Mouse (Mus musculus): ENCODE data around the gene Elavl3. TPM values are rescaled to one million over a fixed set of nuclear protein-coding genes. Genes with fewer than 3 reads are reported as not detected.

Elavl3 gene
- polyA plus RNA-seq (2014; fragmentation: Nextera tagmentation; extraction: Ambion mirVana): 88.1 and 107 TPM in 2 replicates

DNA sequence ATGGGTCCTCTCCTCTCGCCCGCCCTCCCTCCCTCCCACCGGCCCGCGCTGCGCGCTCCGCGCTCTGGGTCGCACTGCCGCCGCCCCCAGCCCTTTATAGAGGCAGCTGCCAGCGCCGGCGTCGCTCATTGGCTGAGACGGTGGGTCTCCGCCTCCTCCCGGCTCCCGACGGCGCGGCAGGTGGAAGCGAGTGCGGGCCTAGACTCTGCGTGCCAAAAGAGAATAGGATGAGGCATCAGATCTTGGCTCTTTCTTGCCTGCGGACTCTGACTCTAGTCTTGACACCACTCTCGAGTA is at the start of gene Elavl3:
Elavl3 (minus strand) TSS at position 66 of the 297 bp plus-strand sequence.
- WGBS: 1% methylated on average over 24 of the region's 28 CpGs
- H3K4me1 ChIP-seq (ENCODE audit: control insufficient read depth, insufficient read depth, low read length): peaks cover 30% of the 10 kb centered on the region
- H3K4me3 ChIP-seq (ENCODE audit: low read depth, low read length): peak within 1 kb of the TSS; percentile 97
- H3K27me3 ChIP-seq (replicated peaks; ENCODE audit: control insufficient read depth, insufficient read depth, low read length): no peaks in the 10 kb centered on the region
- ATAC-seq: peak; percentile 89
- H3K9ac ChIP-seq (ENCODE audit: low read length): peak within 1 kb of the TSS; percentile 98
- peaks cover 15% of the 10 kb centered on the region for H3K36me3 ChIP-seq (ENCODE audit: control insufficient read depth, insufficient read depth, low read length)
- peak within 1 kb of the TSS; percentile 94 for H3K27ac ChIP-seq (ENCODE audit: low read depth, low read length)
- H3K9me3 ChIP-seq (replicated peaks; ENCODE audit: control insufficient read depth, low read length): no peaks in the 10 kb centered on the region
- DNase-seq (ENCODE audit: low spot score): peak; percentile 95
- peak within 1 kb of the TSS; percentile 78 for H3K4me2 ChIP-seq (ENCODE audit: low read length)

DNA sequence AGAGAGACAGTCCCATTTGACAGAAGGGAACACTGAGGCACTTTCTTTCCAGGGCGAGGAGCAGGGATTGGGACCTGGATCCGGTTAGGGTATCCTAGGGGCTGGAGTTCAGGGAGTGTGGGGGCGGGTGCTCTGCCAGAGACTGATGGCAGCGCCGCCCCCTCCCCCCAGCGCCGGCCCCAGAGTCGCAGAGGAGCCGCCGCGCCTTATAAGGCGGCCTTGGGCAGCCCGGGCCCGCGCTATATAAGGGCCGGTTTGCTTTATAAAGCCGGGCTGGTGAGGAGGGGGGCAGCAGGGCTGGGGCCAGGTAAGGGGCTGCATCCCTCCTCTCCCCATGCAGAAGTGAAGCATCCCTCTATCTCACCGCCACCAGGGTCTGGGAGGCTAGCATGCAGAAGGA is 48.1 kb upstream of the Elavl3 start:
- Histone ChIP-seq H3K36me3 (ENCODE audit: control insufficient read depth, insufficient read depth, low read length) (no peaks in the 10 kb centered on the region), H3K9me3 (replicated peaks; ENCODE audit: control insufficient read depth, low read length) (no peaks in the 10 kb centered on the region), H3K4me2 (ENCODE audit: low read length) (no peak overlapping the region), H3K4me1 (ENCODE audit: control insufficient read depth, insufficient read depth, low read length) (peaks cover 5% of the 10 kb centered on the region; the same call in 1 of the 2 replicates), H3K27ac (ENCODE audit: low read depth, low read length) (no peak overlapping the region), H3K27me3 (replicated peaks; ENCODE audit: control insufficient read depth, insufficient read depth, low read length) (peaks cover 16% of the 10 kb centered on the region), H3K9ac (ENCODE audit: low read length) (no peak overlapping the region), H3K4me3 (ENCODE audit: low read depth, low read length) (no peak overlapping the region)
- no peak for DNase-seq (ENCODE audit: low spot score)
- no peak for ATAC-seq
- WGBS: 3% methylated on average over 18 of the region's 18 CpGs

DNA sequence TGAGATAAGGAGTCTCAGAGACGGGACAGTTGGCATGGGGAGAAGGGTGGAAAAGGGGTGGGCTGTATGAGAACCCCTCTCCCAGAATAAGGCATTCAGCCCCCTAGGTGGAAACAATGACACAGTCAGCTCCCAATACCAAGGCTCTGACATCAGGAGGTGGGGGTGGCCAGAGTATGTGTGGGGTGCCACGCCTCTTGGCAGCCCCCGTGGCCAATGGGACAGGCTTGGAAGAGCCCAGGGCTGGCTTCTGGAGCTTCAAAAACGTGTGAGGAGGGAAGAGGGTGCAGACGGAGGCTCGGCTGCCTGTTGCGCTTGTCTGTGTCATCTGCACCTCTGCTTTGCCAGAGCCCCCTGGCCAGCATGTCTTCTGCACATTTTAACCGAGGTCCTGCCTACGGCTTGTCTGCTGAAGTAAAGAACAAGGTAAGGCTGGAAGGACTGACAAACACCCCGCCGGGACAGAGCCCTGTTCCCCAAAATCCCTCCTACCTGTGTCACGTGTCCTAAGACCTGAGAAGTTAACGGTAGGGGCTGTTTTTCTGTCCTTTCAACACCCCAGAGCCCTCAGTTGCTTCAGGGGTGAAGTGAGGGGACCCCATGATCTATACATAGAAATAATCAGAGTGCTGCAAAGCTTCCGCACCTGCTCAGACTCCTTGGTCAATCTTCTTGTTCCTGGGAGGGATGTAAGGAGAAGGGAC is 47.3 kb upstream of the Elavl3 start, which contains the start of gene Cnn1:
Cnn1 (plus strand) TSS at position 224 of the 704 bp plus-strand sequence.
- ATAC-seq (no peak), DNase-seq (ENCODE audit: low spot score) (peak; percentile 16)
- H3K27ac ChIP-seq (ENCODE audit: low read depth, low read length): no peak within 1 kb of the TSS
- H3K9ac ChIP-seq (ENCODE audit: low read length): no peak within 1 kb of the TSS
- no peaks in the 10 kb centered on the region for H3K36me3 ChIP-seq (ENCODE audit: control insufficient read depth, insufficient read depth, low read length)
- H3K4me2 ChIP-seq (ENCODE audit: low read length): no peak within 1 kb of the TSS
- 11% methylated on average over 14 of the region's 14 CpGs for WGBS
- peaks cover 16% of the 10 kb centered on the region for H3K27me3 ChIP-seq (replicated peaks; ENCODE audit: control insufficient read depth, insufficient read depth, low read length)
- H3K9me3 ChIP-seq (replicated peaks; ENCODE audit: control insufficient read depth, low read length): no peaks in the 10 kb centered on the region
- peaks cover 5% of the 10 kb centered on the region; the same call in 1 of the 2 replicates for H3K4me1 ChIP-seq (ENCODE audit: control insufficient read depth, insufficient read depth, low read length)
- H3K4me3 ChIP-seq (ENCODE audit: low read depth, low read length): no peak within 1 kb of the TSS

DNA sequence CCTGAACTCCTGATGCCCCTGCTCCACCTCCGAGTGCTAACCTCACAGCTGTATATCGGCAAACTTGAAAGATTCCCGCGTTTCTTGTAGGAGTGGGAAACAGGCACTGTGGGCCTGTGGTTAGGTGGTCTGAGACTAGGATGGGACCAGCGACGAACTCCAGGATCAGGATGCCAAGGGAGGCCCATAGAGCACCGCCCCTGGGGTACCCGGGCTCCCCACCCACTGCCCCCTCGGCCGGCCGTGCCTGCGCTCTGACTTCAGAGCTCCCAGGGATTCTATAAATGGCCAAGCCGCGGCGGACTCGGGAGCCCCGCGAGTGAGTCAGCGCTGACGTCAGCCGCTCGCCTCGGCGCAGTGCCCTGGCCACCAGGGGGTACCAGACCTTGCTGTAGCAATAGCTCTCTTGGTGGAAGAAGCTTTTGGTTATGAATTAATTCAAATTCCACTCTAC is 44.1 kb upstream of the Elavl3 start:
- Histone ChIP-seq H3K9ac (ENCODE audit: low read length) (peak overlapping the region; percentile 61), H3K27ac (ENCODE audit: low read depth, low read length) (no peak overlapping the region), H3K4me3 (ENCODE audit: low read depth, low read length) (peak overlapping the region; percentile 28), H3K36me3 (ENCODE audit: control insufficient read depth, insufficient read depth, low read length) (no peaks in the 10 kb centered on the region), H3K4me1 (ENCODE audit: control insufficient read depth, insufficient read depth, low read length) (peaks cover 5% of the 10 kb centered on the region; the same call in 1 of the 2 replicates), H3K4me2 (ENCODE audit: low read length) (peak overlapping the region; percentile 60), H3K27me3 (replicated peaks; ENCODE audit: control insufficient read depth, insufficient read depth, low read length) (peaks cover 15% of the 10 kb centered on the region), H3K9me3 (replicated peaks; ENCODE audit: control insufficient read depth, low read length) (no peaks in the 10 kb centered on the region)
- peak; percentile 68 for ATAC-seq
- DNase-seq (ENCODE audit: low spot score): peak; percentile 72
- 2% methylated on average over 24 of the region's 24 CpGs for WGBS

DNA sequence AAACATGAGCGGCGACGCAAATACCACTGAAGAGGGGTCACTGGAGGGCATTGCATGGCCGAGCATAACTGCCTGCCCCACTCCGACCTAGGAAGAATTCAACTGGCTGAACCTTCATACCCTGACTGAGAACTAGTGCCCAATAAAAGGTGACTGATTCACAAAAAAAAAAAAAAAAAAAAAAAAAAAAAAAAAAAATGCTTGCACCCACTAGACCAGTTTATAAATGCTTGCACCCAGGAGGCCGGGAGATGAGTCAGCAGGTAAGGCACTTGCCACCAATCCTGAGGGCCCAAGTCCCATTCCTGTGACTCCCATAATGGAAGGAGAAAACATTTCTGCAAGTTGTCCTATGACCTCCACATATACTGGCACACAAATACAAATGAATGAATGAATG is 40.9 kb upstream of the Elavl3 start:
- H3K9me3 ChIP-seq (replicated peaks; ENCODE audit: control insufficient read depth, low read length): no peaks in the 10 kb centered on the region
- H3K27ac ChIP-seq (ENCODE audit: low read depth, low read length): no peak overlapping the region
- peaks cover 5% of the 10 kb centered on the region; the same call in 1 of the 2 replicates for H3K4me1 ChIP-seq (ENCODE audit: control insufficient read depth, insufficient read depth, low read length)
- no peak overlapping the region for H3K9ac ChIP-seq (ENCODE audit: low read length)
- DNase-seq (ENCODE audit: low spot score): no peak
- no peak overlapping the region for H3K4me3 ChIP-seq (ENCODE audit: low read depth, low read length)
- no peak overlapping the region for H3K4me2 ChIP-seq (ENCODE audit: low read length)
- H3K27me3 ChIP-seq (replicated peaks; ENCODE audit: control insufficient read depth, insufficient read depth, low read length): no peaks in the 10 kb centered on the region
- no peaks in the 10 kb centered on the region for H3K36me3 ChIP-seq (ENCODE audit: control insufficient read depth, insufficient read depth, low read length)
- no peak for ATAC-seq
- WGBS: 89% methylated on average over 6 of the region's 6 CpGs

DNA sequence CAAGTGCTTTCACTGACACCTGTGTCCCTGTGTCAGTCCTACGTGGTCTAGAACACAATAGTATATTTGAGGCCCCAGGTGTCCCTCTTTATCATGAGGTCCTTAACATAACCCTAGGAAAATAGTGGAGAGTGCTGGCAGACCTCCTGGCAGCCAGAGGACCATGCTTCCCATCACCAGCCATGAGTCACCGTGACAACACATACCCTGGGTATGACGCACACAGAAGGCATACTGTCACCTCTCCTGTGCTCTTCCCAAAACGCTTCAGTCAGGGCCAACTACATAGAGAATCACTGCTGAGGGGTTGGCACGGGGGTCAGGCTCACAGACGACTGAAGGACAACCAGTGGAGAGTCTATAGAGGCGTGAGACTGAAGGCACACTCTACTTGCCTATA is 38.2 kb upstream of the Elavl3 start:
- no peak for ATAC-seq
- no peaks in the 10 kb centered on the region for H3K9me3 ChIP-seq (replicated peaks; ENCODE audit: control insufficient read depth, low read length)
- no peak overlapping the region for H3K4me2 ChIP-seq (ENCODE audit: low read length)
- no peaks in the 10 kb centered on the region for H3K27me3 ChIP-seq (replicated peaks; ENCODE audit: control insufficient read depth, insufficient read depth, low read length)
- H3K27ac ChIP-seq (ENCODE audit: low read depth, low read length): no peak overlapping the region
- H3K4me3 ChIP-seq (ENCODE audit: low read depth, low read length): no peak overlapping the region
- H3K9ac ChIP-seq (ENCODE audit: low read length): no peak overlapping the region
- H3K4me1 ChIP-seq (ENCODE audit: control insufficient read depth, insufficient read depth, low read length): no peaks in the 10 kb centered on the region; the same call in 1 of the 2 replicates
- H3K36me3 ChIP-seq (ENCODE audit: control insufficient read depth, insufficient read depth, low read length): no peaks in the 10 kb centered on the region
- no peak for DNase-seq (ENCODE audit: low spot score)
- 88% methylated on average over 7 of the region's 7 CpGs for WGBS

DNA sequence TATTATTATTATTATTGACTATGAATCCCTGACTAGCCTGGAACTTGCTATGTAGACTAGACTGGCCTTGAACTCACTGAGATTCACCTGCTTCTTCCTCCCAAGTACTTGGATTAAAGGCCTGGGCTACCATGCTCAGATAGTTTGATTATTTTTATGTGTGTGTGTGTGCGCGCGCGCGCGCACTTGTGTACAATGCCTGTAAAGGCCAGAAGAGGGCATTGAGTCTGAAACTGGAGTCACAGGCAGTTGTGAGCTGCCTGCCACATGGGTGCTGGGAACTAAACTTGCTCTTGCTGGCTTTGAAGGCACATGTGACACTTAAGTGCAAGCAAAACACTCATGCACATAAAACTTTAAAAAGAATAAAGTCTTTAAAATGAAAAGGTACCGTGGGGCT is 37.5 kb upstream of the Elavl3 start:
- DNase-seq (ENCODE audit: low spot score): no peak
- Histone ChIP-seq H3K9me3 (replicated peaks; ENCODE audit: control insufficient read depth, low read length) (no peaks in the 10 kb centered on the region), H3K27ac (ENCODE audit: low read depth, low read length) (no peak overlapping the region), H3K9ac (ENCODE audit: low read length) (no peak overlapping the region), H3K36me3 (ENCODE audit: control insufficient read depth, insufficient read depth, low read length) (no peaks in the 10 kb centered on the region), H3K4me3 (ENCODE audit: low read depth, low read length) (no peak overlapping the region), H3K27me3 (replicated peaks; ENCODE audit: control insufficient read depth, insufficient read depth, low read length) (no peaks in the 10 kb centered on the region), H3K4me2 (ENCODE audit: low read length) (no peak overlapping the region), H3K4me1 (ENCODE audit: control insufficient read depth, insufficient read depth, low read length) (no peaks in the 10 kb centered on the region; the same call in 1 of the 2 replicates)
- ATAC-seq: no peak
- 98% methylated on average over 7 of the region's 7 CpGs for WGBS

DNA sequence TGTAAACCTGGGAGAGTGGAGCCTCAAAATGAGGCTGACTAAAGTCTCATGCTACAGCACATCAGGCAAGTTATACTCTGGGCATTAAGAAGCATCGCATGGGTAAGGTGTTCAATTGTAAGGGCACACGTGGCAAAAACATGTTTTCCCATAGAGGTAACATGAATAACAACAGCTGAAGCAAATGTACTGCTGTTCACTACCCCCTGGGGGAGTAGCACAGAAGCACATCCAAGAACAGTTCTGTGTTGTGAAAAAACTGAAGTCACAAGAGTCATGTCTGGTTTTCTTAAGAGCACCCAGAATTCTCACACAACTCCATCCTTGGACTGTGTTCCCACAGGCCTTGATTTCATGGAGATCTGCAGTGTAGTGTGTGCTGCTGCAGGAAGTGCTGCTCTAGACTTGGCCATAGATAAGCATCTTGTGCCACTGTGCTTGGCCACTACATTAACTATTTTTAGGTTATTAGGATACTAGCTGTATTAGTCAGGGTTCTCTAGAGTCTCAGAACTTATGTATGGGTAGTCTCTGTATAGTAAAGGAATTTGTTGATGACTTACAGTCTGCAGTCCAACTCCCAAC is 35.3 kb upstream of the Elavl3 start:
- no peak for DNase-seq (ENCODE audit: low spot score)
- no peaks in the 10 kb centered on the region for H3K27me3 ChIP-seq (replicated peaks; ENCODE audit: control insufficient read depth, insufficient read depth, low read length)
- no peak overlapping the region for H3K27ac ChIP-seq (ENCODE audit: low read depth, low read length)
- H3K4me3 ChIP-seq (ENCODE audit: low read depth, low read length): no peak overlapping the region
- H3K36me3 ChIP-seq (ENCODE audit: control insufficient read depth, insufficient read depth, low read length): no peaks in the 10 kb centered on the region
- no peak overlapping the region for H3K9ac ChIP-seq (ENCODE audit: low read length)
- no peaks in the 10 kb centered on the region; the same call in 1 of the 2 replicates for H3K4me1 ChIP-seq (ENCODE audit: control insufficient read depth, insufficient read depth, low read length)
- H3K9me3 ChIP-seq (replicated peaks; ENCODE audit: control insufficient read depth, low read length): no peaks in the 10 kb centered on the region
- 75% methylated on average over 2 of the region's 2 CpGs for WGBS
- no peak for ATAC-seq
- H3K4me2 ChIP-seq (ENCODE audit: low read length): no peak overlapping the region

DNA sequence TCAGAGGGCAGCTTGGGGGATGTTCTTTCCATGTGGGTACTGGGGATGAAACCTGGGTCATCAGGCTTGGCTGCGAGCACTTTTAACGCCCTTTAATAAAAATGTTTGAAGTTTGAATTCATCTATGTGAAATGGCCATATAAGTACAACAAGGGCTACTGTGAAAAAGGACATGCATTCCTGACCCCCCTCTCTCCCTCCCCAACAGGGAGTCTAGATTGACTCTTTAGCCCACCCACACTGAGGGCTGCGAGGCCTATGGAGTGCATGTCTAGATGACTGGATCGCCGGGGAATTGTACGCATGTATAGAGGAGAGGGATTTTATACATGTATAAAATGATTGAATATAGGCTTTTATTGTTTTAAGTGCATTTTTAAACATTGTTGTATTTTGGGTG is 34.2 kb upstream of the Elavl3 start:
- Histone ChIP-seq H3K36me3 (ENCODE audit: control insufficient read depth, insufficient read depth, low read length) (0 out of 2 replicates have a peak, but pooled peaks cover 2% of the 10 kb centered on the region), H3K4me2 (ENCODE audit: low read length) (peak overlapping the region; percentile 67), H3K4me3 (ENCODE audit: low read depth, low read length) (peak overlapping the region; percentile 78), H3K4me1 (ENCODE audit: control insufficient read depth, insufficient read depth, low read length) (no peaks in the 10 kb centered on the region; the same call in 1 of the 2 replicates), H3K27ac (ENCODE audit: low read depth, low read length) (no peak overlapping the region; the same call in 1 of the 2 replicates), H3K9ac (ENCODE audit: low read length) (peak overlapping the region; percentile 79), H3K9me3 (replicated peaks; ENCODE audit: control insufficient read depth, low read length) (no peaks in the 10 kb centered on the region), H3K27me3 (replicated peaks; ENCODE audit: control insufficient read depth, insufficient read depth, low read length) (no peaks in the 10 kb centered on the region)
- 82% methylated on average over 6 of the region's 6 CpGs for WGBS
- ATAC-seq (no peak), DNase-seq (ENCODE audit: low spot score) (no peak)

Measured in forebrain, embryonic 14.5 days (tissue).